Mouse (Mus musculus) midbrain, embryonic 14.5 days (tissue): ENCODE results near the gene Krr1. TPM values are rescaled to one million over a fixed set of nuclear protein-coding genes. Genes with fewer than 3 reads are reported as not detected.
"Not testable (repeated sequence)": the region's sequence is repeated elsewhere in the genome, so short reads cannot be mapped to it uniquely, and the experiment has no call there.

ENCODE experiments used
- ATAC-seq: fragments of 200-750 bp; cut with Nextera tagmentation; 2 replicates; pipeline ENCODE4 v1.8.0; 2017; ENCODE audit warnings: moderate number of reproducible peaks, moderate library complexity; ENCODE audit not compliant: low FRiP score, low TSS enrichment
- DNase-seq: peaks from one replicate; pipeline ENCODE4 v3.0.0-alpha.2; 2015
- H3K27ac ChIP-seq: fragments of 300-500 bp; sonication (generic); replicated peaks from 2 replicates; pipeline ENCODE4 v1.5.1; 2014; ENCODE audit warnings: mild to moderate bottlenecking, low read depth, low read length, moderate library complexity
- H3K27me3 ChIP-seq: fragments of 300-500 bp; sonication (generic); 2 replicates; pipeline ENCODE4 v1.6.1; 2014; ENCODE audit warnings: low read length, control low read depth, mixed read lengths; ENCODE audit not compliant: control insufficient read depth, insufficient read depth
- H3K36me3 ChIP-seq: fragments of 300-500 bp; sonication (generic); 2 replicates; pipeline ENCODE4 v1.6.1; 2014; ENCODE audit warnings: low read length, control low read depth; ENCODE audit not compliant: control insufficient read depth, insufficient read depth
- H3K4me1 ChIP-seq: fragments of 300-500 bp; sonication (generic); 2 replicates; pipeline ENCODE4 v1.6.1; 2014; ENCODE audit warnings: mild to moderate bottlenecking, antibody characterized with exemption, low read length, control low read depth; ENCODE audit not compliant: control insufficient read depth, insufficient read depth
- H3K4me2 ChIP-seq: fragments of 300-500 bp; sonication (generic); 2 replicates; pipeline ENCODE4 v1.6.1; 2014; ENCODE audit warnings: mild to moderate bottlenecking, low read length, moderate library complexity
- H3K4me3 ChIP-seq: fragments of 300-500 bp; sonication (generic); replicated peaks from 2 replicates; pipeline ENCODE4 v1.5.1; 2014; ENCODE audit warnings: low read depth, low read length
- H3K9ac ChIP-seq: fragments of 300-500 bp; sonication (generic); replicated peaks from 2 replicates; pipeline ENCODE4 v1.6.1; 2014; ENCODE audit warnings: mild to moderate bottlenecking, low read length, moderate library complexity
- H3K9me3 ChIP-seq: fragments of 300-500 bp; sonication (generic); 2 replicates; pipeline ENCODE4 v1.6.1; 2016; ENCODE audit warnings: low read length, control low read depth, mixed read lengths; ENCODE audit not compliant: control insufficient read depth
- WGBS: fragments of 180-500 bp; shearing (Covaris S2); extraction: QIAGEN DNeasy Blood & Tissue Kit; methylation state at CpG from one replicate; pipeline ENCODE4 v1.1.7; 2014; 5-methylcytosine and 5-hydroxymethylcytosine counted together
- polyA plus RNA-seq: library from polyadenylated mRNA; unstranded; fragments of >200 nt; fragmentation: Nextera tagmentation; extraction: Ambion mirVana; gene quantifications from 2 replicates; pipeline ENCODE4 v1.2.1, GENCODE M21; 2014

Gene Krr1
- polyA plus RNA-seq, 1 experiment from 2014 or later: 53.1 TPM

DNA sequence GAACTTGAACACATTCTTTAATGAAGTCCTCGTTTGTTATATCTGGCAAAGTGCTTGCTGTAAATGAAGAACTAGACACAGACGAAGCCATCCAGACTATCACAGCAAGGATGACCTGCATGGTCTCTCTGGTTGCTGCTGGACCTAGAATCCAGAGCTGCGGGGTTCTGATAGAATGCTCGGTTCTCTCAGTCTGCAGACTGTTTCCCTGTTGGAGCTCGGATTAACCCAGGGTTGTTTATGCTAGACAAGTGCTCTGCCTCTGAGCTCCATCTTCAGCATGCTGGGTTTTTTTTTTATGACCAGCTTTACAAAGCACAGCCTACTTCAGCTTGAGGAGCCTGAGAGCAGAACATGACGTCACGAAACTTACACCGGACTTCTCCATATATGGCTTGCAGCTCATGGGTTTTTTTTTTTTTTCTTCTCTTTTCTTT lies 24.5 kb downstream of the Krr1 start:
- ATAC-seq: no peak
- H3K27ac ChIP-seq: no peak overlapping the region
- H3K4me2 ChIP-seq: no peak overlapping the region
- no peaks in the 10 kb centered on the region for H3K36me3 ChIP-seq
- WGBS: 86% methylated on average over 8 of the region's 8 CpGs
- H3K27me3 ChIP-seq: no peaks in the 10 kb centered on the region
- no peak overlapping the region for H3K4me3 ChIP-seq
- no peak overlapping the region for H3K9ac ChIP-seq
- DNase-seq: no peak
- no peaks in the 10 kb centered on the region for H3K9me3 ChIP-seq
- no peaks in the 10 kb centered on the region for H3K4me1 ChIP-seq

DNA sequence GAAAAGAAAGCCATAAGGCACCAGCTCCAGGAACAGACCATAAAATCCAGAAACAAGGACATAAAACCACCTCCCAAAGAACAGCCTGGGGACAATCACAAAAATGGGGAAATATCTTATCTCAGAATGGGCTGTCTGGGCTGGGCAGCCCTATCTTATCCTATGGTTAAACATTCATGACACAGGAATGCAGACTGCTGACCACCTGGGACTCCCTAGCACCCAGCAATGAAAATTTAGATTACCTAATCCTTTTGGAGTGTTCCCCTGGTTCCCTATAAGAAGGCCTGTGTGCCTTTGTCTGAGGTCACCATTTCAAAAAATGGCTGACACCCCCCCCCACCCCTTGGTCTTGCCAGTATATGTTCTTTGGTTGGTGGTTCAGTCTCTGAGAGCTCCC lies 25.2 kb downstream of the Krr1 start:
- ATAC-seq (no peak), DNase-seq (no peak)
- no peak overlapping the region for H3K4me3 ChIP-seq
- no peaks in the 10 kb centered on the region for H3K36me3 ChIP-seq
- H3K4me2 ChIP-seq: no peak overlapping the region
- no peaks in the 10 kb centered on the region for H3K9me3 ChIP-seq
- no peaks in the 10 kb centered on the region for H3K4me1 ChIP-seq
- H3K9ac ChIP-seq: no peak overlapping the region
- no peak overlapping the region for H3K27ac ChIP-seq
- no peaks in the 10 kb centered on the region for H3K27me3 ChIP-seq

DNA sequence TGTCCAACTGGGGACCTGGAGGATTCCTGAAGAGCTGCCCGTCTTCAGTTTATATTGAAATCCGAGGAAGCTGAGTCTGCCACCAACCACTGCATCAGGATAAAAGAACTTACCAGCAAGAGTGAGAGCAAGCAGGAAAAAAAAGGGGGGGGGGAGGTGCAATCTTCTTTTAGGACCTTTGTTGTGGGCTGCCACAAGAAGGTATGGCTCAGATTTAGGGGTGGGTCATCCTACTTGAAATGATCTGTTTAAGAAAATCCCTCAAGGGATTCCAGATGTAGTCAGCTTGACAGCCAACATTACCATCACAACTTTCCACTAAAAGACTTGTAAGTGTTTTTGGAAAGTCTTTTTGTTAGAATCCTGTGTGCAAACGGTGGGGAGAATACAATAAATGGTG lies 27.3 kb downstream of the Krr1 start:
- no peaks in the 10 kb centered on the region for H3K27me3 ChIP-seq
- H3K27ac ChIP-seq: no peak overlapping the region
- H3K36me3 ChIP-seq: no peaks in the 10 kb centered on the region
- ATAC-seq: no peak
- H3K4me3 ChIP-seq: no peak overlapping the region
- no peak for DNase-seq
- H3K4me1 ChIP-seq: no peaks in the 10 kb centered on the region
- 64% methylated on average over 3 of the region's 3 CpGs for WGBS
- no peaks in the 10 kb centered on the region for H3K9me3 ChIP-seq
- no peak overlapping the region for H3K4me2 ChIP-seq
- no peak overlapping the region for H3K9ac ChIP-seq

DNA sequence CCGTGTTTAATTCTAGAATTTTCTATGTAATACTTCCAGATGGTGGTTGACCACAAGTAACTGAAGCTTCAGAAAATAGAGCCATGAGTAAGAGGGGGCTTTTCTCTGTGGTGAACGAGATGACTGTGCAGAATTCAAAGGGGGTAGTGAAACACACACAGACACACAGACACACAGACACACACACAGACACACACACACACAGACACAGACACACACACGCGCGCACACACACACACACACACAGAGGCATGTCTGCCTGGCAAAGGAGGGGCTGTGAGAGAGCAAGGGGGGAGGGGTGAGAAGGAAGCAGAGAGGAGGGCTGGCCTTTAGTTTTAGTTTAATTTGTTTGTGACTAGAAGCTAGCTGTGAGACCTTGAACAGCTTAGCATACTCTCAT lies 28.1 kb downstream of the Krr1 start:
- H3K27me3 ChIP-seq: no peaks in the 10 kb centered on the region
- DNase-seq: no peak
- H3K9ac ChIP-seq: no peak overlapping the region
- H3K27ac ChIP-seq: no peak overlapping the region
- no peak overlapping the region for H3K4me2 ChIP-seq
- no peak for ATAC-seq
- WGBS: 91% methylated on average over 5 of the region's 5 CpGs
- no peaks in the 10 kb centered on the region for H3K36me3 ChIP-seq
- no peaks in the 10 kb centered on the region for H3K4me1 ChIP-seq
- H3K9me3 ChIP-seq: no peaks in the 10 kb centered on the region
- no peak overlapping the region for H3K4me3 ChIP-seq

- DNase-seq (no peak), ATAC-seq (no peak)
- Histone ChIP-seq H3K4me2 (no peak overlapping the region), H3K9me3 (no peaks in the 10 kb centered on the region), H3K4me1 (no peaks in the 10 kb centered on the region), H3K9ac (no peak overlapping the region), H3K27ac (no peak overlapping the region), H3K36me3 (no peaks in the 10 kb centered on the region), H3K27me3 (no peaks in the 10 kb centered on the region), H3K4me3 (no peak overlapping the region)
- 95% methylated on average over 2 of the region's 2 CpGs for WGBS
Observed at GRCm38 (mm10) chr10:112001350-112001749, 28.9 kb downstream of the Krr1 start.

DNA sequence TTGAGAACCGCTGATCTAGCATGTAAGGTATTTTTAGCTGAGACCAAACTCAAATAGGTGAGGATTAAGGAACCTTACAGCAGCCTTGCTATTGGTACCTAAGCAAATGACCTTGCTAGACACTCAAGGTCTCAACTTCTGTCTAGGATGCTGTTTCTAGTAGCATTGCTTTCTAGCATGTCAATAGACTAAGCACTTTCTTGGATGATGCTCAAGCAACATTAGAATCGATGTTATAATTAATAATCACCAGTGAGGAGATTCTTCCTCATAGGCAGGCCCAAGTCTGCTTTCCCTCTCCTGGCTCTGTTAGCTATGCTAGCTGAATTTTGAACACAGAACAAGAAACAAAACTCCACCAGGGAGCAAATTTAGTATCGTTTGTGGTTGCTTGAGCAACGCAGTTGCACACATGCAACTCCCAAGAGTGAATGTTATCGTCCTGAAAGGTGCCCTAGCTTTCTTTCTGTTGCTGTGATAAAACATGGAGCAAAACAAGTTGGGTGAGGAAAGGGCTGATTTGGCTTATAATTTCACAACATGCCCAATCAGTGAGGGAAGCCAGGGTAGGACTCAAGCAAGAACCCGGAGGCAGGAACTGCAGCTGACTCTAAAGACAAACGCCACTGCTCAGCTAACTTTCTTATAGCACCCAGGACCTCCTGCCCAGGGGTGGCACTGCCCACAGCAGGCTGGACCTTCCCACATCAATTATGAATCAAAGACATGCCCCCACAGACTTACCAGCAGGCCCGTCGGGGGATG lies 29.5 kb downstream of the Krr1 start:
- Histone ChIP-seq H3K4me1 (no peaks in the 10 kb centered on the region), H3K4me2 (no peak overlapping the region), H3K4me3 (no peak overlapping the region), H3K36me3 (no peaks in the 10 kb centered on the region), H3K27me3 (no peaks in the 10 kb centered on the region), H3K9ac (no peak overlapping the region), H3K27ac (no peak overlapping the region), H3K9me3 (no peaks in the 10 kb centered on the region)
- ATAC-seq (no peak), DNase-seq (no peak)
- WGBS: 90% methylated on average over 9 of the region's 9 CpGs

DNA sequence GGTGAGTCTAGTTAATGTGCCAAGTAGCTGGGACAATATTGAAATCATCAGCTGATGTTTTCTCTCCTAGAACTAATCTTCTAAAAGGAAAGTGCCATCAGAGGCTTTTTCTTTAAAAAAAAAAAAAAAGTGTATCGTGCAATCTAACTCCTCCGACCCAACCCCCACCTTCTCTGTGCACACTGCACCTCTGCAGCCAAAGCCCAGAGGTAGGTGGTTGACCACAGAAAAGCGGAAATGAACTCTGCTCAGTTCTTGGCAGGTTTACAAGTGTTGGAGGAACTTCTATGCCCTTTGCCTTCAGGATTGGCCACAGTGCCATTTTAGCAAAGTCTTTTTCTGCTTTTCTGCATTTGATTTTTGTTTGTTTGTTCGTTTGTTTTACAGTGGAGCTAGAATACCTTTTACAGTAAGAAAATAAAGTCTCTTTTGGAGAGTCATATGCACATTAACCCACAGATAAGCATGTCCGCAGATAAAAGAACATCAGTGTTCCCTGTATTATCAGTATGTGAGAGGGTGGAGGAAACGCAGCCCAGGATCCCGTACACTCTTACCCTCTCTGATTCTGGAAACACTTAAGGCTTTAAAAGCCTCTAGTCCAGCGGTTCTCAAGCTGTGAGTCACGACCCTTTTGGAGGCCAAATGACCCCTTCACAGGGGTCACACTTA lies 30.2 kb downstream of the Krr1 start, which contains the start of gene Glipr1:
Gene Glipr1, minus strand, starts transcription at position 88 of the 672 bp plus-strand sequence.
- Histone ChIP-seq H3K27me3 (no peaks in the 10 kb centered on the region), H3K9me3 (no peaks in the 10 kb centered on the region), H3K4me2 (no peak within 1 kb of the TSS), H3K4me1 (no peaks in the 10 kb centered on the region), H3K36me3 (no peaks in the 10 kb centered on the region), H3K27ac (no peak within 1 kb of the TSS), H3K9ac (no peak within 1 kb of the TSS), H3K4me3 (no peak within 1 kb of the TSS)
- WGBS: 78% methylated on average over 9 of the region's 9 CpGs
- DNase-seq (no peak), ATAC-seq (no peak)

- H3K9ac ChIP-seq, H3K4me1 ChIP-seq, H3K4me2 ChIP-seq, H3K27ac ChIP-seq, H3K27me3 ChIP-seq, DNase-seq, H3K36me3 ChIP-seq, ATAC-seq, H3K9me3 ChIP-seq, H3K4me3 ChIP-seq: not testable (repeated sequence)
- WGBS: 74% methylated on average over 1 of the region's 1 CpGs
Observed at GRCm38 (mm10) chr10:112009511-112009910, 37.0 kb downstream of the Krr1 start.

- DNase-seq (no peak), ATAC-seq (no peak)
- Histone ChIP-seq H3K4me2 (no peak overlapping the region), H3K27me3 (no peaks in the 10 kb centered on the region), H3K4me1 (no peaks in the 10 kb centered on the region), H3K9me3 (no peaks in the 10 kb centered on the region), H3K9ac (no peak overlapping the region), H3K4me3 (no peak overlapping the region), H3K27ac (no peak overlapping the region), H3K36me3 (no peaks in the 10 kb centered on the region)
- WGBS: 77% methylated on average over 2 of the region's 2 CpGs
Observed at GRCm38 (mm10) chr10:112023585-112023984, 51.1 kb downstream of the Krr1 start.
